Mouse (Mus musculus) small intestine, adult 2 months (tissue): Measurements from ENCODE around the gene Rad51ap1.

Experiments used
- CTCF ChIP-seq: fragments of 200-500 bp; IDR thresholded peaks from 2 replicates; pipeline ENCODE4 v1.5.1; 2012; ENCODE audit warnings: low read depth, mild to moderate bottlenecking, control low read depth, inconsistent platforms, low read length, moderate library complexity, mixed read lengths; ENCODE audit not compliant: insufficient replicate concordance, insufficient read length; ENCODE audit errors: extremely low read depth
- POLR2A ChIP-seq: fragments of 200-500 bp; IDR thresholded peaks from 2 replicates; pipeline ENCODE4 v1.6.1; 2012; ENCODE audit warnings: low read depth, mild to moderate bottlenecking, control low read depth, inconsistent platforms, low read length, moderate library complexity

GRCm38 (mm10) chr6:126938047-126938446 is 1.3 kb downstream of the Rad51ap1 start:
- TF ChIP-seq CTCF (no peak), POLR2A (no peak)
